Mouse (Mus musculus) adrenal gland, adult 18-20 months (tissue): ENCODE measurements around the gene Pbld2. TPM values are rescaled to one million over a fixed set of nuclear protein-coding genes. Genes with fewer than 3 reads are reported as not detected.
A peak's percentile ranks its signal among the peaks of the same experiment; 100 is the strongest.

Experiments used
- DNase-seq, 2 experiments: peaks; one replicate each; pipeline ENCODE4 v3.0.0; 2021 to 2022; ENCODE audit warnings: low spot score in 2 of 2
- long read RNA-seq, 2 experiments: library from polyadenylated mRNA; stranded (forward); transcript quantifications; one replicate each; pipeline ENCODE4 v2.0.0; 2021
- total RNA-seq, 2 experiments: library from RNA; stranded (reverse); gene quantifications; 1 replicate in 1 of 2; 2 replicates in 1 of 2; pipeline ENCODE4 v1.2.3; 2021

The Pbld2 gene
- 1 to 10 TPM; 4.2 to 4.9 TPM for total RNA-seq
- long read RNA-seq, experiment 1, partial matches to known transcripts: 1 of 4 reads
- long read RNA-seq, experiment 1, other reads (novel, unspliced or antisense): 2 of 4 reads
- long read RNA-seq, experiment 2, partial matches to known transcripts: 0 of 8 reads
- long read RNA-seq, experiment 2, other reads (novel, unspliced or antisense): 8 of 8 reads

DNA sequence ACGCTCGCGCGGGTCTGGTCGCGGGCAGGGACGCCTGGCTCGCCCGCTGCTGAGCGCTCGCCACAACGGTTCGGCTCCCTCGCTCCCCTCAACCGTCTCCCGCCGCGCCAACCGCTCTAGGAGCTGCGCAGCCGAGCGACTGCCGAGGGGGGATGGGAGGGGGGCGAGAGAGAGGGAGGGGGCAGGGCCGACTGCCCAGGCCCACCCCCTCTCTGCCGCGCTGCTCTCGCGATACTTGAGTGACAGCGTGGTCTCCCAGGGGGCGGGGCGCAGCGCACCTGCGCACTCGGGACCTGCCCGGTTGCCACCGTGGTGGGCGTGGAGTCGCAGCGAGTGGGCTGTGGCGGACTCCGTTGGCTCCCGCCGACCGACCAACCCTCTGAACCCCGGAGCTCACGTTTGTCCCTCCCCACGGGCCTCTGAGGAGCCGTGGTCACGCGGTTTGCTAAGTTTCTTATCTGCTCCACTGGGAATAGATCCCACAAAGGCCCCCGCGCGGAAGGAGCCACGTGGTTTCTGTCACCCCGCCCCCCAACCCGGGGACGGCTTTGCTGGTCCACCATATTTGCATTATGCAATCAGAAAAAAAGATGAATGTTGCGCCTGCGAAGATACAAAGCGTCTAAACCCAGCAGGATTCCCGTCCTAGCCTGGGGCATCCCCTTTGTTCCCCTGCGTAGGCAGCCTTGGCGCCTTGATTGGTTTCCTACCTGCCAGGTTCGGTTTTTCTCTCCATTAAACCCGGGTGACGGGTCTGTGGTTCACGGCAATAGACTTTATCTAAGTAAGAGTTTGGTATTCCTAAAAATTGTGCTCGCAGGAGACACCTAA, at the start of gene Pbld2, which contains the start of gene Hnrnph3:
Gene Pbld2, plus strand, starts transcription at position 567 of the 831 bp plus-strand sequence.
Gene Hnrnph3, minus strand, starts transcription at position 469 of the 831 bp plus-strand sequence.
- DNase-seq: peak; percentile 99

DNA sequence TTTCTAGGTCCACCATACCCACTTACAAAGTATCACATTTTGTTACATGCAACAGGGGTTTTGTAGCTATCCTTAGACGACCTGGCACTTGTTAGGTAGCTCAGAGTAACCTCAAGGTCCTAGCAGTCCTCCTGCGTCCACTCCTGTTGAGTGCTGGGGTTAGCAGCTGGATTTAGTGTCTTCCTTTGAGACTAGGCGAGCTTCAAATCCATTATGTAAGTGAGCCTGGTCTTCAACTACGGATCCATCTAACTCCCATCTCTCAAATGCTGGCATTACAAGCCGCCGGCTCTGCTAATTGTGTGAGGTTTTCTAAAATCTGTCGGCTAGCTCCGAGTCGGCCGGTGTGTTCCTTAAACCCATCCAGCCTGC, 44.5 kb upstream of the Pbld2 start:
- DNase-seq: no peak

GRCm38 (mm10) chr10:62980039-62980954, 43.8 kb upstream of the Pbld2 start, which contains the start of gene Rufy2:
Gene Rufy2 (plus strand): TSS chr10:62980223.
- peak; percentile 82 to 89 for DNase-seq

- no peak for DNase-seq
Measured at GRCm38 (mm10) chr10:62984072-62984471, 40.0 kb upstream of the Pbld2 start.

DNA sequence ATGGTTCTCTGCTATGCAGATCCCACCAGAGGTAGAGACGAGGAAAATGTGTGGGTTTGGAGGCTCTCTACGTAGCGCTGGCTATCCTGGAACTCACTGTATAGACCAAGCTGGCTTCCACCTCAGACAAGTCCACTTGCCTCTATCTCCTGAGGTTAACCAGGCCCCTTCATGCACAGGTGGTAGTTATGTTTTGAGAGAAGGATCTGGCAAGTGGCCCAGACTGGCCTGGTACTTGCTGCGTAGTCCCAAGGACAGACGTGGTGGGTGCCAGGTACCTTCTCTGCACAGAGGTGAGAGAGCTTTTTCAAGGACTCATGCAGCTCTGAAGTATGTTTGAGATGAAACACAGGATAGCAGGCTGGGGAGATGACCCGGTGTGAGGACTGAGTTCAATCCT, 39.6 kb upstream of the Pbld2 start:
- DNase-seq: no peak

- peak in 1 of 2 experiments; percentile 39 for DNase-seq
Measured at GRCm38 (mm10) chr10:62987341-62987740, 36.8 kb upstream of the Pbld2 start.

- no peak for DNase-seq
Measured at GRCm38 (mm10) chr10:62990636-62991035, 33.5 kb upstream of the Pbld2 start.

GRCm38 (mm10) chr10:62993991-62994390, 30.1 kb upstream of the Pbld2 start:
- no peak for DNase-seq

DNA sequence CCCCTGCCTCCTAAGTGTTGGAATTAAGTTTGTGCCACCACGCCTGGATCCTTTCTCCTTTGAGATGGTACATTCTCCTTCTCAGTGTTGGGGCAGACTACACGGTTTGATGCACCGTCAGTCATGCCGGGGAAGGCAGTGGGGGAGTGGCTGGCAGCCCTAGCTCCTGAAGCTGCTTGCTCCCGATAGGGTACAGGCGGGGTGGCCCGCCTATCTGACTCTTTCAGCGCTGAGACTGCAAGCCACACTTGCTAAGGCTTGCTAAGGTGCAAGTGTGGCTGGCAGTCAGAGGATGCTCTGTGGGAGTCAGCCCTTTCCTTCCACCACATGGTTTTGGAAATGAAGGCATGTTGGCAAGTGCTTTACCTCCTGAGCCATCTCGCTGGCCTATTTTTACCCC, 23.5 kb upstream of the Pbld2 start:
- DNase-seq: no peak

GRCm38 (mm10) chr10:63003252-63003651, 20.9 kb upstream of the Pbld2 start:
- no peak for DNase-seq

- no peak for DNase-seq
Measured at GRCm38 (mm10) chr10:63004556-63004955, 19.6 kb upstream of the Pbld2 start.

DNA sequence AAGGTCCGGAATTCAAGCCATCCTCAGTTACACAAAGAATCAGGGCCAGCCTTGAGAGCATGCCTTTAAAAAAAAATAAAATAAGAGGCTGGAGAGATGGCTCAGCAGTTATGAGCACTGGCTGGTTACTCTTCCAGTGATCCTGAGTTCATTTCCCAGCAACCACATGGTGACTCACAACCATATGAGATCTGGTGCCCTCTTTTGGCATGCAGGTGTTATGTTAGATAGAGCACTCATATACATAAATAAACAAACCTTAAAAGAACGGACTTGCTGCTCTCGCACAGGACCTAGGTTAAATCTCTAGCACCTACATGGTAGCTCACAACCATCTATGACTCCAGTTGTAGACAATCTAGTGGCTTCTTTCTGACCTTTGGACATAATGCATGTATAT, 15.9 kb upstream of the Pbld2 start:
- no peak for DNase-seq

DNA sequence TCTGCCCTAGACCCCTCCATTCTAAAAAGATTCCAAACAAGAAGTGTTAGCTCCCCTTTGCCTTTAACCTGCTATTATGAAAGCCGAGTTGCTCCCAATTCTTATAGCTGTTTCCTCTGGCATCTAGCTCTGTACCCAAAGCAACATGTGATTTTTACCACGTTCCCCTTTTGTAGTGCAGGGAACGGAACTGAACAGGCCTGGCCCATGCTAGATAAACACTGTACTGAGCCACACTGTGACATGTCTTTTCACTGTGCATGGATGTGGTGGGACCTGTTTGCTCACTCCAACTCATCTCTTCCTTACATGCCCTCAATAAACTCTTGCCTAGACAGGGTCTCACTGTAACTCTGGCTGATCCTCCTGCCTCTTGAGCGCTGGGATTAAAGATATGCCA, 13.8 kb upstream of the Pbld2 start:
- no peak for DNase-seq

DNA sequence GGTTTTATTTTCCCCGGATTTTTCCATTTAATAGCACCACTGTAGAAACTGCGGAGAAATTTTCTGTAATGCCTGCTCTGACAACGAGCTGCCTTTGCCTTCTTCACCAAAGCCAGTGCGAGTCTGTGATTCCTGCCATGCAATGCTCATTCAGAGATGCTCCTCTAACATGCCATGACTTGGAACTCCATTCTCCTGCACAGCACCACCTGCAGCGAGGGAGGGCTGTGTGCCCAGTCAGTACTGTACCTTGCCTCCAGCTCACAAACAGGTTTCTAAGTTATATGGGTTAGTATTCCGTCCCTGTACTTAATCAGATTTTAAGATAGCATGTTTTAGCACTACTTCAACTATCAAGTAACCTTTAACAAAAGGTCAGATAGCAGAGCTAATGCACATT, 12.6 kb upstream of the Pbld2 start:
- DNase-seq: no peak

DNA sequence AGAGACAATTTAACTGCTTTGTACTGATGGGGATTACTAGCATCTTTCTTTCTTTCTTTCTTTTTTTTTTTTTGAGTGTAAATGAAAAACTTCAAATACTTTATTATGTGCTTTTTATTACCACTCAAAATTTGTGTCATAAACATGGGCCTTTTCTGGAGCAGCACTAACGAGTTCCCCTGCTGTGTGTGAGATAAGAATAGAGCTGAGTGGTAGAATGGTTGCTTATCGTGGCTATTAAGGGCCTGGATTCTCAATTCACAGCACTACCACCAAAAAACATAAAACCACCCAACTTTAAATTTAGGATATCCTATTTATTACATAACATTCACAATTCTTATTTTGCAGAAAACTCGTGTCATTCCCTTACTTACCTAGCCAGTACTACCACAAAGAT, 10.6 kb upstream of the Pbld2 start:
- DNase-seq: no peak

DNA sequence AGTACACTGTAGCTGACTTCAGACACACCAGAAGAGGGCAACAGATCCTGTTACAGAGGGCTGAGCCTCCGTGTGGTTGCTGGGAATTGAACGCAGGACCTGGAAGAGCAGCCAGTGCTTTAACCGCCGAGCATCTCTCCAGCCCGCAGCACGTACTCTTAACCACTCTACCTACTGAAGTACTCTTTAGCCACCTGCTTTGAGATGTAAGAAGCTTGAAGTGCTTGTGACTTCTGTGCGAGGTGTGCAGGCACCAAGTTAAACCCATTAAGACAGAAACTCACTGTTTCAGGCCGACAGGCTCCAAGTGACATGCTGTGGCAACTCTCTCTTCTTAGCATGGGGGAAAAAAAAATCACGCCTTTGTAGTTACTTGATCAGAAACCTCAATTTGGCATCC, 9.9 kb upstream of the Pbld2 start:
- no peak for DNase-seq

- no peak for DNase-seq
Measured at GRCm38 (mm10) chr10:63019304-63019703, 4.8 kb upstream of the Pbld2 start.

DNA sequence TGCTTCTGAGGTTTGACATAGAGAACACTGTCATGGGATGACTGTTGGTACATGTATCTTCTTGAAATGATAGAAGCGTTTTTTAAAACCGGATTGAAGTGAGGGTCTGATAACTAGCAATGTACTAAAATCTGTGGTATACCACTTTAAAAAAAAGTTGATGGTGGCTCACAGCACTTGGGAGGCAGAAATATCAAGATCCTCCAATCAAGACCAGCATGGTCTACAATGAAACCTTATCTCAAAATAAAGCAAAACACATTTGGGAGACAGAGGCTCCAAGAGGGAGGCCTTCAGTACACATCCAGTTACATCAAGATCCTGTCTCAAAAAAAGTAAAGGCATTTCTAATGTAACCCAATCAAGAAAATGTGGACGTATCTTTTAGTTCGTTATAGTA, 2.4 kb upstream of the Pbld2 start:
- no peak for DNase-seq

GRCm38 (mm10) chr10:63022541-63023120, 1.5 kb upstream of the Pbld2 start:
- no peak for DNase-seq

GRCm38 (mm10) chr10:63023121-63023748, 880 bp upstream of the Pbld2 start:
- peak; percentile 74 to 75 for DNase-seq

- peak; percentile 51 to 59 for DNase-seq
Measured at GRCm38 (mm10) chr10:63024580-63024910, 430 bp downstream of the Pbld2 start.
